Mouse (Mus musculus) inflammation-experienced regulatory T-cells (primary cell): ENCODE measurements around the gene Nipa2. TPM values are rescaled to one million over a fixed set of nuclear protein-coding genes. Genes with fewer than 3 reads are reported as not detected.

Experiments used
- polyA plus RNA-seq, 2 experiments: library from polyadenylated mRNA; unstranded; fragments of 100-300 nt; shearing (Covaris generic); gene quantifications; one replicate each; pipeline ENCODE4 v1.2.1; 2017

Nipa2 gene
- polyA plus RNA-seq, result 10 to 100 TPM; 39.4 to 47.2 TPM

DNA sequence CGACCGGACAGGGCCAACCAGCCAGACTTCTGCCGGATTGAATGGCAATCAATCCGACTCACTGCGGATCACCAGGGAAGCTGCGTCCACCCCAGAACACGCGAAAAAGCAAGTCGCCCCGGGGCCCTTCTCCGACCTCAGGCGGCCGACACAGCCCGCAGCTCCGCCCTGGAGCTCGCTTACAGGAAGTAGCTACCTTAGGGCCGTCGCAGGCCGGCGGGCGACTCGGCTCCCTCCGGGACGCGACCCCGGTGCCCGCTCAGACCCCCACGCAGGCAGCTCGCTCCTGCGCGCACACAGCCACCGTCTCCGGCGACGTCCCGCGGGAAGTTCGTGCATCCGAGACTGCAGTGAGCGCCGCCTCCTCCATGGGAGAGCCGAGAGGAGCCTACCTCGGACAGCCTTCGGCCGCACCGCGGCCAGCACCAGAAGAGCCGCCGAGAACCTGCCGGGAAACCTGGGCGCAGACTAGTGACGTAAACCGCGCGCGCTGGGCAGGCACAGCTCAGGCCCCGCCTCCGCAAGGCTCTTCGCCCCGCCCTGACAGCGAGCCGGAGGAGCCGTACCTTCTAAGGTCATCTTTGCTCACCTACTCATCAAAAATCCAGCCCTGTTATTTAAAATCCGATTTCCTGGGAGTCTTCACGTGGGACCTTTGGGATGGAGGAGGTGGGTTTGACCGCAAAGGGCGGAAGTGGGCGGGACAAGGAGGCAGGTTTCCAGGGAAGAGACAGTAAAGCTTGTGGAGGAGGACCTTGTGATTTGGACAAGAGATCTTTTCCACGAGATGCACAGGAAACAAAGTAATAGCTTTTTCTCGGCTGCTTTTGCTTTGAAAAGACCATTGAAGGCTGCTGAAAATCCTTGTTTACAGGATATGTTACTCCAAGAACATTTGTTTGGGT is at the start of gene Nipa2:
Gene Nipa2, minus strand, starts transcription at position 473 of the 905 bp plus-strand sequence.

Other genes starting within 250 kb of the Nipa2 start
- under 1 TPM; 0.46 to 0.56 TPM for gene Siglech, start 194.3 kb downstream of the Nipa2 start, polyA plus RNA-seq
- 10 to 100 TPM; 27.5 to 44.2 TPM for gene Tubgcp5, start 168.3 kb downstream of the Nipa2 start, polyA plus RNA-seq
- 100 to 1,000 TPM in 1 of 2 experiments, 10 to 100 TPM in 1; 39.0 to 106 TPM for gene Cyfip1, start 120.7 kb downstream of the Nipa2 start, polyA plus RNA-seq
- gene Nipa1, start 57.5 kb upstream of the Nipa2 start, polyA plus RNA-seq, result 1 to 10 TPM in 1 of 2 experiments, under 1 TPM in 1; 0.61 to 1.2 TPM
- gene Herc2, start 87.7 kb upstream of the Nipa2 start, polyA plus RNA-seq, result 10 to 100 TPM; 35.5 to 35.9 TPM